Mouse (Mus musculus): ENCODE data around the gene Tmem97.

DNA sequence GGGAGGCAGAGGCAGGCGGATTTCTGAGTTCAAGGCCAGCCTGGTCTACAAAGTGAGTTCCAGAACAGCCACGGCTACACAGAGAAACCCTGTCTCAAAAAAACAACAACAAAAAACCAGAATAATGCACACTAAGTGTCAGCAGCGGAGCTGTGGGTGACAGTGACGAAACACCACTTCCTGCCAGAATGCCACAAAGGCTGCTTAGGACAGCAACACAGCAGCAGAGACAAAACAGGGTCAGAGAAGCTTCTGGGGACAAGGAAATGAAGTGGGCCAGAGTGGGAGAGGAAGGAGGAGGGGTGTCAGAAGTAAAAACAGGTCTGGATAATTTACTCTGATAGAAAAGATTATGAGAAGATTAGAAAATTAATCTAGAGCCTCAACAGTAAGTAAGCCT lies 49.5 kb upstream of the Tmem97 start:
- TF ChIP-seq POLR2A (IDR thresholded peaks at IDR 0.05; ENCODE audit: borderline replicate concordance, low read depth, low read length) (no peak), CTCF (IDR thresholded peaks at IDR 0.05; ENCODE audit: low read depth, low read length) (no peak)

All from bone marrow macrophage, adult 2 months (primary cell).